Mouse (Mus musculus) lung, embryonic 16.5 days (tissue): ENCODE data around the gene Nrd1. TPM values are rescaled to one million over a fixed set of nuclear protein-coding genes. Genes with fewer than 3 reads are reported as not detected.
A peak's percentile ranks its signal among the peaks of the same experiment; 100 is the strongest.

Experiments used
- ATAC-seq: fragments of 200-750 bp; cut with Nextera tagmentation; 2 replicates; pipeline ENCODE4 v1.8.0; 2017; ENCODE audit warnings: low read depth, mild to moderate bottlenecking, moderate library complexity
- H3K27ac ChIP-seq: fragments of 300-500 bp; sonication (generic); 2 replicates; pipeline ENCODE4 v1.5.1; 2014; ENCODE audit warnings: mild to moderate bottlenecking, control low read depth, low read length
- H3K27me3 ChIP-seq: fragments of 300-500 bp; sonication (generic); 2 replicates; pipeline ENCODE4 v1.6.1; 2014; ENCODE audit warnings: low read depth, low read length, mixed read lengths; ENCODE audit not compliant: control insufficient read depth, insufficient read depth
- H3K36me3 ChIP-seq: fragments of 300-500 bp; sonication (generic); 2 replicates; pipeline ENCODE4 v1.6.1; 2014; ENCODE audit warnings: low read length; ENCODE audit not compliant: control insufficient read depth, insufficient read depth
- H3K4me1 ChIP-seq: fragments of 300-500 bp; sonication (generic); replicated peaks from 2 replicates; pipeline ENCODE4 v1.6.1; 2014; ENCODE audit warnings: low read length, mixed read lengths; ENCODE audit not compliant: control insufficient read depth, insufficient read depth
- H3K4me2 ChIP-seq: fragments of 300-500 bp; sonication (generic); 2 replicates; pipeline ENCODE4 v1.6.1; 2014; ENCODE audit warnings: low read depth, low read length, control low read depth
- H3K4me3 ChIP-seq: fragments of 300-500 bp; sonication (generic); 2 replicates; pipeline ENCODE4 v1.5.1; 2014; ENCODE audit warnings: mild to moderate bottlenecking, low read length, control low read depth
- H3K9ac ChIP-seq: fragments of 300-500 bp; sonication (generic); 2 replicates; pipeline ENCODE4 v1.6.1; 2014; ENCODE audit warnings: low read length, control low read depth
- H3K9me3 ChIP-seq: fragments of 300-500 bp; sonication (generic); 2 replicates; pipeline ENCODE4 v1.6.1; 2016; ENCODE audit warnings: low read length; ENCODE audit not compliant: control insufficient read depth
- WGBS: fragments of 180-500 bp; shearing (Covaris S2); extraction: QIAGEN DNeasy Blood & Tissue Kit; methylation state at CpG from one replicate; pipeline ENCODE4 v1.1.7; 2014; 5-methylcytosine and 5-hydroxymethylcytosine counted together
- polyA plus RNA-seq: library from polyadenylated mRNA; unstranded; fragments of >200 nt; fragmentation: Nextera tagmentation; extraction: Ambion mirVana; gene quantifications from 2 replicates; pipeline ENCODE4 v1.2.1, GENCODE M21; 2015

Nrd1 gene
- polyA plus RNA-seq, 1 experiment from 2014 or later: 57.4 TPM

- no peak overlapping the region for H3K4me3 ChIP-seq
- WGBS: 59% methylated on average over 1 of the region's 1 CpGs
- no peaks in the 10 kb centered on the region for H3K27me3 ChIP-seq
- no peak overlapping the region for H3K9ac ChIP-seq
- no peaks in the 10 kb centered on the region for H3K9me3 ChIP-seq
- no peak overlapping the region for H3K4me2 ChIP-seq
- no peaks in the 10 kb centered on the region for H3K4me1 ChIP-seq
- H3K27ac ChIP-seq: no peak overlapping the region
- ATAC-seq: no peak
- H3K36me3 ChIP-seq: no peaks in the 10 kb centered on the region
Observed at GRCm38 (mm10) chr4:108986833-108987472, 13.5 kb upstream of the Nrd1 start.

DNA sequence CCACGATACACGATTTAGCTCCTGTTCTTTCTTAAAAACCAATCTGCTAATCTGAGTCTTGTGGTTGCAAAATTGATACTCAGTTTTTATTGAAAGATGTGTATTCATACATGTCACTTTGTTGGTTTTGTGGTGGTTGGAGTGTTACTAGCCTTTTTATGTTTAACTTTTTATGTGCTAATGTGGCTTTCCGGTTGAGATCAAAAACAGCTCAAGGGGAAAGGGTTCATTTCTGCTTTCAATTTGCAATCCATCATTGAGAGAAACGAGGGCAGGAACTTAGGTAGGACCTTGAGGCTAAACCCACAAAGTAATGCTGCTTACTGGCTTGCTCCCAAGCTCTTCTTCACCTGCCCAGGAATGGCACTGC lies 13.0 kb upstream of the Nrd1 start:
- Histone ChIP-seq H3K27ac (no peak overlapping the region), H3K9me3 (no peaks in the 10 kb centered on the region), H3K27me3 (no peaks in the 10 kb centered on the region), H3K36me3 (no peaks in the 10 kb centered on the region), H3K4me3 (no peak overlapping the region), H3K4me1 (no peaks in the 10 kb centered on the region), H3K4me2 (no peak overlapping the region), H3K9ac (no peak overlapping the region)
- 60% methylated on average over 4 of the region's 4 CpGs for WGBS
- no peak for ATAC-seq

DNA sequence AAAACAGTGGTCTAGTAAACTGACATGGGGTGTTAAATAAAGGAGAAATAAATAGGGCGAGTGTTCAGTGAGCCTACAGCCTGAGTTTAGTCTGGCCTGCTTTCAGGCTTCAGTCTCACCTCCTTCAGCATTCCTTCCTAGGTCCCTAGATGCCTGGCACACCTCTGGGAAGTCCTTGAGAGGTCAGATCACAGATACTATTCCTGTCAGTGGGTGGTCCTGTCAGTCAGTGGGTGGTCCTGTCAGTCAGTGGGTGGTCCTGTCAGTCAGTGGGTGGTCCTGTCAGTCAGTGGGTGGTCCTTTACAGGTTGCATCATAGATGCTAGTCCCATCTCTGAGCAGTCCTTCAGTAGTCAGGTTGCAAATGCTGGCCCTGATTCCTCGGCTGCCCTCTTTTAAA lies 11.0 kb upstream of the Nrd1 start:
- Histone ChIP-seq H3K36me3 (no peaks in the 10 kb centered on the region), H3K9me3 (no peaks in the 10 kb centered on the region), H3K4me3 (no peak overlapping the region), H3K27me3 (no peaks in the 10 kb centered on the region), H3K9ac (no peak overlapping the region), H3K27ac (no peak overlapping the region), H3K4me2 (no peak overlapping the region), H3K4me1 (no peaks in the 10 kb centered on the region)
- ATAC-seq: no peak
- 48% methylated on average over 2 of the region's 2 CpGs for WGBS

- no peak for ATAC-seq
- no peaks in the 10 kb centered on the region for H3K36me3 ChIP-seq
- no peaks in the 10 kb centered on the region for H3K27me3 ChIP-seq
- H3K4me3 ChIP-seq: no peak overlapping the region
- H3K27ac ChIP-seq: no peak overlapping the region
- H3K9me3 ChIP-seq: no peaks in the 10 kb centered on the region
- no peak overlapping the region for H3K4me2 ChIP-seq
- H3K4me1 ChIP-seq: no peaks in the 10 kb centered on the region
- no peak overlapping the region for H3K9ac ChIP-seq
Observed at GRCm38 (mm10) chr4:108990032-108990431, 10.4 kb upstream of the Nrd1 start.

DNA sequence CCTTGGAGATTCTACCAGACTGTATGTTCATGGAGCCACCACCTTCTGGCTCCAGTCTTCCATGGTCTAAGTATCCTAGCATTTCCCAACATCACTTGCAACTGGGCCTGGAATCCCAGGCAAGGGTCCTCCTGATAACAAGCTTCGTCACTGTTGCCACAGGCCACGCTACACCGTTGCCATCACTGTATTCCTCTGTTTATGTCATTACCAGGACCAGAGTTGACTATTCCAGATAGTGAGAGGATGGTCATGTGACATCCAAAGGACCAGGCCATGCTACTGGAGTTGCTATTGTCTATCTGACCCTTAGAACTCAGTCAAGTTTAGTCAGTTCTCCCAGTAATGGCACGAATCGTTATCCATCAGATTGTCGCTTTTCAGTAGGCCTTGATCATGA lies 9.9 kb upstream of the Nrd1 start:
- H3K27me3 ChIP-seq: no peaks in the 10 kb centered on the region
- no peak for ATAC-seq

DNA sequence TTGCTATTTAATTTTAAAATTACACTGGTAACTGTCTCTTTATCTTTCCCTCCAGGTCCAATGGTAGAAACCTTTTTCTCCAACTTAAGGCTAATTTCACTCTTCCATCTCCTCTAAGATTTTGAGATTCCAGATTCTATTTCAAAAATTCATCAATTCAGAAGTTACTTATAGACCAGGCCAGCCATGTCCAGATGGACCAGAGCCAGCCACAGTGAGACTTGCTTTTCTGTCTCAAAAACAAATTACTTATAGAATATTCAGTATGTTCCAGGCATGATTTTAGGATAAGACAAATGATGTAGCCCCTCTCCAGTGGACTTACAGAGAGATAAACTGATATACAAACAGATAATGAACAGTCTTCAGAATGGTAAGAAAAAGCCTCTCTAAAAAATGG lies 8.6 kb upstream of the Nrd1 start:
- no peaks in the 10 kb centered on the region for H3K27me3 ChIP-seq
- H3K36me3 ChIP-seq: no peaks in the 10 kb centered on the region
- H3K4me2 ChIP-seq: no peak overlapping the region
- no peak overlapping the region for H3K27ac ChIP-seq
- H3K4me1 ChIP-seq: no peaks in the 10 kb centered on the region
- H3K4me3 ChIP-seq: no peak overlapping the region
- no peaks in the 10 kb centered on the region for H3K9me3 ChIP-seq
- no peak overlapping the region for H3K9ac ChIP-seq
- no peak for ATAC-seq

More for the DNA sequence above, 9.9 kb upstream of the Nrd1 start:
- Histone ChIP-seq H3K9me3 (no peaks in the 10 kb centered on the region), H3K27ac (no peak overlapping the region), H3K36me3 (no peaks in the 10 kb centered on the region), H3K4me3 (no peak overlapping the region), H3K4me1 (no peaks in the 10 kb centered on the region), H3K9ac (no peak overlapping the region), H3K4me2 (no peak overlapping the region)
- WGBS: 84% methylated on average over 6 of the region's 6 CpGs

- ATAC-seq: no peak
- H3K36me3 ChIP-seq: no peaks in the 10 kb centered on the region
- H3K4me2 ChIP-seq: no peak overlapping the region
- H3K27me3 ChIP-seq: no peaks in the 10 kb centered on the region; the same call in 1 of the 2 replicates
- H3K27ac ChIP-seq: no peak overlapping the region
- H3K4me3 ChIP-seq: no peak overlapping the region
- H3K9me3 ChIP-seq: no peaks in the 10 kb centered on the region
- H3K4me1 ChIP-seq: no peaks in the 10 kb centered on the region
- H3K9ac ChIP-seq: no peak overlapping the region
- WGBS: 32% methylated on average over 2 of the region's 2 CpGs
Observed at GRCm38 (mm10) chr4:108992978-108993377, 7.5 kb upstream of the Nrd1 start.

- peak overlapping the region; percentile 75 for H3K4me2 ChIP-seq
- H3K9ac ChIP-seq: peak overlapping the region; percentile 86
- peak overlapping the region; percentile 86 for H3K27ac ChIP-seq
- peak overlapping the region; percentile 78 for H3K4me3 ChIP-seq
- no peaks in the 10 kb centered on the region; the same call in 1 of the 2 replicates for H3K27me3 ChIP-seq
- H3K4me1 ChIP-seq: peaks cover 8% of the 10 kb centered on the region
- peak; percentile 24 for ATAC-seq
- no peaks in the 10 kb centered on the region for H3K9me3 ChIP-seq
- WGBS: 1% methylated on average over 18 of the region's 18 CpGs
- no peaks in the 10 kb centered on the region; the same call in 1 of the 2 replicates for H3K36me3 ChIP-seq
Observed at GRCm38 (mm10) chr4:109000961-109001360, 506 bp downstream of the Nrd1 start.

- Histone ChIP-seq H3K4me2 (no peak overlapping the region), H3K27me3 (no peaks in the 10 kb centered on the region), H3K9ac (no peak overlapping the region), H3K36me3 (no peaks in the 10 kb centered on the region; the same call in 1 of the 2 replicates), H3K4me1 (no peaks in the 10 kb centered on the region), H3K9me3 (no peaks in the 10 kb centered on the region), H3K4me3 (no peak overlapping the region), H3K27ac (no peak overlapping the region)
- no peak for ATAC-seq
- 90% methylated on average over 1 of the region's 1 CpGs for WGBS
Observed at GRCm38 (mm10) chr4:109008046-109008445, 7.6 kb downstream of the Nrd1 start.

DNA sequence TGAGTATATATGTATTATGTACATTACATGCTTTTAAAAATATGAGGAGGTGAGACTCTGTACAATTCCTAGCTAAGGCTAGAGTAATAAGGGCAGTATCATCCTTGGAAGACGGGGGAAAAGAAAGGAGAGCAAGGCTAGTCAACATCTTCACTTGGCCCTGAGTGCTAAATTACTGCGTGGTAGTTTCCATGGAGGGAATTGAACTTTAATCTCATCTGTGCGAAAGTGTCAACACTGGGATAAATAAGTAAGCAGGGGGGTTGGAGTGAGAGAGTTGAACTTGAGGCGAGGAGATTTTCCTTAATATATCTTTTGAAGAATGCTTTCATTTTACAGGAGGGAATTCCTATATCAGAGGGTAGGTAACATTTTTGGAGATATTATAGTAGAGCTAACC lies 13.6 kb downstream of the Nrd1 start:
- no peak for ATAC-seq
- 88% methylated on average over 4 of the region's 4 CpGs for whole genome bisulfite sequencing
- Histone ChIP-seq H3K27ac (no peak overlapping the region), H3K36me3 (peaks cover 6% of the 10 kb centered on the region; the same call in 1 of the 2 replicates), H3K9me3 (no peaks in the 10 kb centered on the region), H3K4me3 (no peak overlapping the region), H3K4me1 (no peaks in the 10 kb centered on the region), H3K4me2 (no peak overlapping the region), H3K9ac (no peak overlapping the region), H3K27me3 (no peaks in the 10 kb centered on the region)
